Mouse (Mus musculus) embryonic facial prominence, embryonic 11.5 days (tissue): ENCODE data around the gene Rabep2. TPM values are rescaled to one million over a fixed set of nuclear protein-coding genes. Genes with fewer than 3 reads are reported as not detected.

Source experiments
- ATAC-seq: fragments of 200-750 bp; cut with Nextera tagmentation; replicated peaks from 2 replicates; pipeline ENCODE4 v1.8.0; 2017; ENCODE audit warnings: low read depth; ENCODE audit not compliant: insufficient number of reproducible peaks, low FRiP score, low TSS enrichment
- DNase-seq: peaks from one replicate; pipeline ENCODE4 v3.0.0-alpha.2; 2015; ENCODE audit warnings: low spot score
- H3K27ac ChIP-seq: fragments of 300-500 bp; sonication (generic); replicated peaks from 2 replicates; pipeline ENCODE4 v1.5.1; 2014; ENCODE audit warnings: mild to moderate bottlenecking, low read depth, low read length, control low read depth
- H3K27me3 ChIP-seq: fragments of 300-500 bp; sonication (generic); 2 replicates; pipeline ENCODE4 v1.6.1; 2014; ENCODE audit warnings: mild to moderate bottlenecking, low read length, moderate library complexity, mixed read lengths; ENCODE audit not compliant: control insufficient read depth, insufficient read depth
- H3K36me3 ChIP-seq: fragments of 300-500 bp; sonication (generic); replicated peaks from 2 replicates; pipeline ENCODE4 v1.6.1; 2014; ENCODE audit warnings: low read depth, mild to moderate bottlenecking, low read length, moderate library complexity, mixed read lengths; ENCODE audit not compliant: control insufficient read depth, insufficient read depth
- H3K4me1 ChIP-seq: fragments of 300-500 bp; sonication (generic); 2 replicates; pipeline ENCODE4 v1.6.1; 2014; ENCODE audit warnings: low read length, mixed read lengths; ENCODE audit not compliant: control insufficient read depth, insufficient read depth
- H3K4me2 ChIP-seq: fragments of 300-500 bp; sonication (generic); 2 replicates; pipeline ENCODE4 v1.6.1; 2014; ENCODE audit warnings: low read depth, mild to moderate bottlenecking, control low read depth, low read length, moderate library complexity
- H3K4me3 ChIP-seq: fragments of 300-500 bp; sonication (generic); 2 replicates; pipeline ENCODE4 v1.5.1; 2014; ENCODE audit warnings: low read depth, low read length, control low read depth
- H3K9ac ChIP-seq: fragments of 300-500 bp; sonication (generic); replicated peaks from 2 replicates; pipeline ENCODE4 v1.6.1; 2014; ENCODE audit warnings: mild to moderate bottlenecking, control low read depth, low read length
- H3K9me3 ChIP-seq: fragments of 300-500 bp; sonication (generic); replicated peaks from 2 replicates; pipeline ENCODE4 v1.6.1; 2016; ENCODE audit warnings: mild to moderate bottlenecking, low read length, inconsistent platforms, mixed read lengths; ENCODE audit not compliant: control insufficient read depth
- WGBS: fragments of 180-500 bp; shearing (Covaris S2); extraction: QIAGEN DNeasy Blood & Tissue Kit; methylation state at CpG from one replicate; pipeline ENCODE4 v1.1.7; 2014; 5-methylcytosine and 5-hydroxymethylcytosine counted together
- polyA plus RNA-seq: library from polyadenylated mRNA; unstranded; fragments of >200 nt; fragmentation: Nextera tagmentation; extraction: Ambion mirVana; gene quantifications from 2 replicates; pipeline ENCODE4 v1.2.1, GENCODE M21; 2014

Rabep2 gene
- polyA plus RNA-seq, 1 experiment from 2014 or later, result 18.6 TPM

- H3K27me3 ChIP-seq, result no peaks in the 10 kb centered on the region
- H3K9ac ChIP-seq, result no peak overlapping the region
- no peaks in the 10 kb centered on the region for H3K9me3 ChIP-seq
- no peaks in the 10 kb centered on the region for H3K4me1 ChIP-seq
- WGBS, result 84% methylated on average over 3 of the region's 3 CpGs
- H3K4me3 ChIP-seq, result no peak overlapping the region
- no peak overlapping the region for H3K4me2 ChIP-seq
- ATAC-seq (no peak), DNase-seq (no peak)
- H3K36me3 ChIP-seq, result no peaks in the 10 kb centered on the region
- no peak overlapping the region for H3K27ac ChIP-seq
These were observed 7.2 kb downstream of the Rabep2 start for GRCm38 (mm10) chr7:126435801-126436200.

GRCm38 (mm10) chr7:126436851-126437250, 8.3 kb downstream of the Rabep2 start:
- Histone ChIP-seq H3K27ac (no peak overlapping the region), H3K36me3 (no peaks in the 10 kb centered on the region), H3K9me3 (no peaks in the 10 kb centered on the region), H3K27me3 (no peaks in the 10 kb centered on the region), H3K4me1 (no peaks in the 10 kb centered on the region), H3K4me3 (no peak overlapping the region), H3K9ac (no peak overlapping the region), H3K4me2 (no peak overlapping the region)
- ATAC-seq (no peak), DNase-seq (peak; percentile 81)
- WGBS, result 20% methylated on average over 8 of the region's 8 CpGs

- WGBS, result 84% methylated on average over 9 of the region's 9 CpGs
- DNase-seq (no peak), ATAC-seq (no peak)
- H3K4me3 ChIP-seq, result no peak overlapping the region
- no peaks in the 10 kb centered on the region for H3K27me3 ChIP-seq
- no peaks in the 10 kb centered on the region; the same call in 1 of the 2 replicates for H3K36me3 ChIP-seq
- H3K4me1 ChIP-seq, result no peaks in the 10 kb centered on the region
- H3K27ac ChIP-seq, result no peak overlapping the region
- H3K9ac ChIP-seq, result no peak overlapping the region
- no peak overlapping the region for H3K4me2 ChIP-seq
- H3K9me3 ChIP-seq, result no peaks in the 10 kb centered on the region
These were observed 11.6 kb downstream of the Rabep2 start for GRCm38 (mm10) chr7:126440134-126440533.

- H3K27me3 ChIP-seq, result no peaks in the 10 kb centered on the region
- peaks cover 2% of the 10 kb centered on the region; the same call in 1 of the 2 replicates for H3K36me3 ChIP-seq
- no peak overlapping the region for H3K27ac ChIP-seq
- H3K9me3 ChIP-seq, result no peaks in the 10 kb centered on the region
- no peak for DNase-seq
- H3K9ac ChIP-seq, result no peak overlapping the region
- 93% methylated on average over 10 of the region's 10 CpGs for WGBS
- no peak for ATAC-seq
- no peaks in the 10 kb centered on the region for H3K4me1 ChIP-seq
- no peak overlapping the region for H3K4me2 ChIP-seq
- no peak overlapping the region for H3K4me3 ChIP-seq
These were observed 15.4 kb downstream of the Rabep2 start for GRCm38 (mm10) chr7:126443997-126444396.

- Histone ChIP-seq H3K27me3 (no peaks in the 10 kb centered on the region), H3K9ac (no peak overlapping the region), H3K36me3 (peaks cover 2% of the 10 kb centered on the region; the same call in 1 of the 2 replicates), H3K4me2 (no peak overlapping the region), H3K9me3 (no peaks in the 10 kb centered on the region), H3K4me3 (no peak overlapping the region), H3K4me1 (no peaks in the 10 kb centered on the region), H3K27ac (no peak overlapping the region)
- no peak for ATAC-seq
- DNase-seq, result no peak
- 92% methylated on average over 9 of the region's 9 CpGs for WGBS
These were observed 16.0 kb downstream of the Rabep2 start for GRCm38 (mm10) chr7:126444536-126444935.

GRCm38 (mm10) chr7:126445104-126445815, 16.7 kb downstream of the Rabep2 start:
- Histone ChIP-seq H3K27ac (no peak overlapping the region), H3K9ac (no peak overlapping the region), H3K9me3 (no peaks in the 10 kb centered on the region), H3K27me3 (no peaks in the 10 kb centered on the region), H3K36me3 (peaks cover 2% of the 10 kb centered on the region; the same call in 1 of the 2 replicates), H3K4me2 (no peak overlapping the region), H3K4me1 (no peaks in the 10 kb centered on the region), H3K4me3 (no peak overlapping the region)
- DNase-seq, result no peak
- no peak for ATAC-seq
- 94% methylated on average over 15 of the region's 15 CpGs for WGBS

GRCm38 (mm10) chr7:126446217-126446616, 17.7 kb downstream of the Rabep2 start:
- ATAC-seq, result no peak
- 91% methylated on average over 21 of the region's 21 CpGs for WGBS

GRCm38 (mm10) chr7:126448481-126448880, 19.9 kb downstream of the Rabep2 start:
- Histone ChIP-seq H3K4me3 (no peak overlapping the region), H3K9ac (no peak overlapping the region), H3K27ac (no peak overlapping the region), H3K27me3 (no peaks in the 10 kb centered on the region), H3K36me3 (peaks cover 2% of the 10 kb centered on the region; the same call in 1 of the 2 replicates), H3K4me1 (no peaks in the 10 kb centered on the region), H3K9me3 (no peaks in the 10 kb centered on the region), H3K4me2 (no peak overlapping the region)
- no peak for DNase-seq
- 93% methylated on average over 19 of the region's 19 CpGs for WGBS
- no peak for ATAC-seq

More at GRCm38 (mm10) chr7:126446217-126446616, 17.7 kb downstream of the Rabep2 start:
- peaks cover 2% of the 10 kb centered on the region; the same call in 1 of the 2 replicates for H3K36me3 ChIP-seq
- no peak overlapping the region for H3K4me2 ChIP-seq
- no peak for DNase-seq
- H3K27ac ChIP-seq, result no peak overlapping the region
- no peak overlapping the region for H3K9ac ChIP-seq
- H3K27me3 ChIP-seq, result no peaks in the 10 kb centered on the region
- no peaks in the 10 kb centered on the region for H3K9me3 ChIP-seq
- H3K4me1 ChIP-seq, result no peaks in the 10 kb centered on the region
- H3K4me3 ChIP-seq, result no peak overlapping the region
